Mouse (Mus musculus) embryo, embryonic 11.5 days (tissue): ENCODE results near the gene Depdc1b.

Experiments used
- DNase-seq: peaks from one replicate; pipeline ENCODE4 v3.0.0-alpha.2; 2012; ENCODE audit warnings: low read depth, low spot score

Gene Depdc1b

GRCm38 (mm10) chr13:108315702-108316486 lies at the start of gene Depdc1b:
Gene Depdc1b (plus strand): TSS chr13:108316332.
- peak; percentile 86 for DNase-seq

GRCm38 (mm10) chr13:108267841-108268634 lies 48.1 kb upstream of the Depdc1b start:
- DNase-seq, result no peak

GRCm38 (mm10) chr13:108271458-108272148 lies 44.5 kb upstream of the Depdc1b start:
- no peak for DNase-seq

GRCm38 (mm10) chr13:108272332-108272731 lies 43.8 kb upstream of the Depdc1b start:
- no peak for DNase-seq

- DNase-seq, result no peak
Measured at GRCm38 (mm10) chr13:108273034-108273433, 43.1 kb upstream of the Depdc1b start.

GRCm38 (mm10) chr13:108273456-108273855 lies 42.7 kb upstream of the Depdc1b start:
- no peak for DNase-seq

- DNase-seq, result no peak
Measured at GRCm38 (mm10) chr13:108276561-108276960, 39.6 kb upstream of the Depdc1b start.

GRCm38 (mm10) chr13:108277320-108277719 lies 38.8 kb upstream of the Depdc1b start:
- no peak for DNase-seq

- DNase-seq, result no peak
Measured at GRCm38 (mm10) chr13:108278592-108278991, 37.5 kb upstream of the Depdc1b start.

GRCm38 (mm10) chr13:108284312-108284711 lies 31.8 kb upstream of the Depdc1b start:
- no peak for DNase-seq

- no peak for DNase-seq
Measured at GRCm38 (mm10) chr13:108287953-108288352, 28.2 kb upstream of the Depdc1b start.

- no peak for DNase-seq
Measured at GRCm38 (mm10) chr13:108289436-108289835, 26.7 kb upstream of the Depdc1b start.

- DNase-seq, result no peak
Measured at GRCm38 (mm10) chr13:108290314-108290713, 25.8 kb upstream of the Depdc1b start.

GRCm38 (mm10) chr13:108297350-108298093 lies 18.6 kb upstream of the Depdc1b start:
- DNase-seq, result no peak

GRCm38 (mm10) chr13:108298241-108298640 lies 17.9 kb upstream of the Depdc1b start:
- DNase-seq, result no peak

GRCm38 (mm10) chr13:108300346-108300950 lies 15.7 kb upstream of the Depdc1b start:
- no peak for DNase-seq

- no peak for DNase-seq
Measured at GRCm38 (mm10) chr13:108301411-108301810, 14.7 kb upstream of the Depdc1b start.

GRCm38 (mm10) chr13:108302957-108303675 lies 13.0 kb upstream of the Depdc1b start:
- DNase-seq, result no peak

GRCm38 (mm10) chr13:108303841-108304240 lies 12.3 kb upstream of the Depdc1b start:
- no peak for DNase-seq

- no peak for DNase-seq
Measured at GRCm38 (mm10) chr13:108304680-108305079, 11.5 kb upstream of the Depdc1b start.
